Mouse (Mus musculus): ENCODE results near the gene Slc7a8. TPM values are rescaled to one million over a fixed set of nuclear protein-coding genes. Genes with fewer than 3 reads are reported as not detected.

Gene Slc7a8
- polyA plus RNA-seq, 1 experiment from 2014 or later: 5.6 TPM

DNA sequence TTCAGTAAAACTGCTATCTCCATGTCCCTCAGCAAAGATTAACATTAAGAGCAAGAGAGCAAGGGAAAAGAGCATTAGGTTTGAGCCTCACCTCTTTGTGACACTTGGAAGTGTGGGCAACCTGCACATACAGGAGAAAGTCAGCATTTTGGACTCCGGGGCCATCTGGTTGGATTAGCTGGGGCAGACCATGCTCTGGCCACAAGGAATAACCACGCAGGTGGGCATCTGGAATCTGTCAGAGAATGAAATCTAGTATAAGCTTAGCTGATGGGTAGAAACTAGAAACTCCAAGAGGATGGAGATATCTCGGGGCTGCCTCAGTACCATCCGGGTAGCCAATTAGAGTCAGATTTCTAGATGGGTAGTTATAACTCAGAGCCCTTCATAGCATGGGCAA is 85.0 kb downstream of the Slc7a8 start:
- H3K27me3 ChIP-seq (ENCODE audit: control insufficient read depth, insufficient read depth, low read length): no peaks in the 10 kb centered on the region
- H3K4me2 ChIP-seq: no peak overlapping the region
- H3K9ac ChIP-seq (ENCODE audit: low read depth, low read length): no peak overlapping the region
- no peak overlapping the region for H3K4me3 ChIP-seq (ENCODE audit: low read depth, low read length)
- H3K36me3 ChIP-seq (ENCODE audit: control insufficient read depth, insufficient read depth, low read length): peaks cover 4% of the 10 kb centered on the region; the same call in 1 of the 2 replicates
- H3K4me1 ChIP-seq (ENCODE audit: control insufficient read depth, insufficient read depth, low read length): peaks cover 5% of the 10 kb centered on the region; the same call in 1 of the 2 replicates
- no peak for ATAC-seq (replicated peaks; ENCODE audit: insufficient number of reproducible peaks, low FRiP score, low TSS enrichment)
- no peaks in the 10 kb centered on the region for H3K9me3 ChIP-seq (replicated peaks; ENCODE audit: control insufficient read depth, low read length)
- no peak overlapping the region for H3K27ac ChIP-seq (ENCODE audit: low read depth, low read length)
- 77% methylated on average over 4 of the region's 4 CpGs for WGBS (ENCODE audit: insufficient replicate concordance)

DNA sequence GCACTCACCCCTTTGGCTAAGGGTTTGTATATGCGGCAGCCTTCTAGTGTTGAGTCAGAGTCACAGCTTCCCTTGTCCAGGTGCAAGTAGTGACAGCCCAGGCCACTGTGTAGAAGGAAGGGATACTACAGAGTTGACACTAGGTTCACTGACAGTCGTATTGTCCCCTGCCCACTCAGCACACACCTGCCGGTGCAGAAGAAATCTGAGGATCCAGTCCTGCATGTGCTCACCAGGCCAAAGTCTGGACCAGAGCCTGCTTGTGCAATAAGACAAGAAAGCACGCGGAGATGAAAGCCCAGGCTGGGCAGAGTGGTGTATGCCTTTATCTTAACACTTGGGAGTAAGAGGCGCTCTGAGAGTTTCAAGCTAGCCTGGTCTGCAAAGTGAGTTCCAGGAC is 86.7 kb downstream of the Slc7a8 start:
- no peak for ATAC-seq (replicated peaks; ENCODE audit: insufficient number of reproducible peaks, low FRiP score, low TSS enrichment)
- Histone ChIP-seq H3K9ac (ENCODE audit: low read depth, low read length) (no peak overlapping the region), H3K4me1 (ENCODE audit: control insufficient read depth, insufficient read depth, low read length) (no peaks in the 10 kb centered on the region), H3K4me3 (ENCODE audit: low read depth, low read length) (no peak overlapping the region), H3K4me2 (no peak overlapping the region), H3K36me3 (ENCODE audit: control insufficient read depth, insufficient read depth, low read length) (peaks cover 8% of the 10 kb centered on the region; the same call in 1 of the 2 replicates), H3K9me3 (replicated peaks; ENCODE audit: control insufficient read depth, low read length) (no peaks in the 10 kb centered on the region), H3K27ac (ENCODE audit: low read depth, low read length) (no peak overlapping the region), H3K27me3 (ENCODE audit: control insufficient read depth, insufficient read depth, low read length) (no peaks in the 10 kb centered on the region)
- WGBS (ENCODE audit: insufficient replicate concordance): 58% methylated on average over 6 of the region's 6 CpGs

DNA sequence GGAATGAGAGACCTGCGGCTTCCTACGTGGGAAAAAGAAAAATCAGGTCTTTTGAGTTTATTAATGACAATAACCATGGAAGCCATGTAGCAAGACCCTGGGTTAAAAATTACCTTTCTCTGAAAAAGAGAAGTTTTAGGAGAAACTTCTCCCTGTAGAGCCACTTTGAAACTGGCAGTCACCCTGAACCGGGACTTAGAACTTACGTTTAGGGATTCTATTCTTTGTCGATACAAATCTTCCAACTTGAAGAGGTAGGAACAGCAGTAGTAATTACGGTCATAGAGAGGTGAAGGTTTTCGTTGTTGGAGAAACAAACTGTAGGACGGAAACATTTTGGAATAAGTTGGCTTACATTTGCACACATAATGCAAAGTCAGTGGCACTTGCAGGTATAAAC is 94.5 kb downstream of the Slc7a8 start:
- Histone ChIP-seq H3K4me3 (ENCODE audit: low read depth, low read length) (peak overlapping the region; percentile 89), H3K4me1 (ENCODE audit: control insufficient read depth, insufficient read depth, low read length) (peaks cover 17% of the 10 kb centered on the region), H3K9ac (ENCODE audit: low read depth, low read length) (peak overlapping the region; percentile 99), H3K27ac (ENCODE audit: low read depth, low read length) (peak overlapping the region; percentile 98), H3K36me3 (ENCODE audit: control insufficient read depth, insufficient read depth, low read length) (peaks cover 6% of the 10 kb centered on the region; the same call in 1 of the 2 replicates), H3K4me2 (peak overlapping the region; percentile 76), H3K27me3 (ENCODE audit: control insufficient read depth, insufficient read depth, low read length) (no peaks in the 10 kb centered on the region), H3K9me3 (replicated peaks; ENCODE audit: control insufficient read depth, low read length) (no peaks in the 10 kb centered on the region)
- WGBS (ENCODE audit: insufficient replicate concordance): 6% methylated on average over 8 of the region's 8 CpGs
- ATAC-seq (replicated peaks; ENCODE audit: insufficient number of reproducible peaks, low FRiP score, low TSS enrichment): no peak

DNA sequence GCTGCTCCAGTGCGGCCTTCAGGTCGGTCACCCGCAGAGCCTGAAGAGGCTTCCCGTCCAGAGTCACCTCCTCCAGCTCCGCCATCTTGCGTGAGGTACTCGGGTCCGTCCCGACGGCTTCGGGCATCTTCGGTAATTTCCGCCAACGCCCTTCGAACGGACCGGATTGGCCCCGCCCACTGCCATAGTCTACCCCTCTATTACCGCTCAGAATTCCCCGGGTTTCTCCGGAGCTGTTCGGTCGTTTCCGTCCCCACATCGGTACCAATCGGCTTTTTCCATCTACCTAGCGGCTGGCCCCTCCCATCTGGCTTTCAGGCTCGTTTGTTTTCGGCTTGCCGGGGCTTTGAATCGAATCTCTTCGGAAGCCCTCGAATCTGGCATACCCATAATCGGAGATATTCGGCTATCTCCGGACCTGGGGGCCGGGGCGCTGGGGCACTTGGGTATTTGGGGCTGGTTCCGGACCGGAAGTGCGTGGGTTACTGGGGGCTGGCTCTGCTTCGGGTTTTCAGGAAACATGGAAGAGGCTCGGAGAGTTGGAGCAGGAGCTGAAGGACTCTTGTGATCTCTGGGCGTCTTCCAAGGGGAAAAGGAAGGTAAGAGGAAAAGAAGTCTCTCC is 95.1 kb downstream of the Slc7a8 start, which contains the start of gene Acin1:
Gene Acin1 (minus strand): TSS at position 410 of the 622 bp plus-strand sequence.
- Histone ChIP-seq H3K9ac (ENCODE audit: low read depth, low read length) (peak within 1 kb of the TSS; percentile 99), H3K4me1 (ENCODE audit: control insufficient read depth, insufficient read depth, low read length) (peaks cover 17% of the 10 kb centered on the region), H3K36me3 (ENCODE audit: control insufficient read depth, insufficient read depth, low read length) (peaks cover 6% of the 10 kb centered on the region; the same call in 1 of the 2 replicates), H3K27me3 (ENCODE audit: control insufficient read depth, insufficient read depth, low read length) (no peaks in the 10 kb centered on the region), H3K9me3 (replicated peaks; ENCODE audit: control insufficient read depth, low read length) (no peaks in the 10 kb centered on the region), H3K4me2 (peak within 1 kb of the TSS; percentile 89), H3K27ac (ENCODE audit: low read depth, low read length) (peak within 1 kb of the TSS; percentile 98), H3K4me3 (ENCODE audit: low read depth, low read length) (peak within 1 kb of the TSS; percentile 89)
- ATAC-seq (replicated peaks; ENCODE audit: insufficient number of reproducible peaks, low FRiP score, low TSS enrichment): peak; percentile 96
- WGBS (ENCODE audit: insufficient replicate concordance): under 1% methylated on average over 44 of the region's 44 CpGs

DNA sequence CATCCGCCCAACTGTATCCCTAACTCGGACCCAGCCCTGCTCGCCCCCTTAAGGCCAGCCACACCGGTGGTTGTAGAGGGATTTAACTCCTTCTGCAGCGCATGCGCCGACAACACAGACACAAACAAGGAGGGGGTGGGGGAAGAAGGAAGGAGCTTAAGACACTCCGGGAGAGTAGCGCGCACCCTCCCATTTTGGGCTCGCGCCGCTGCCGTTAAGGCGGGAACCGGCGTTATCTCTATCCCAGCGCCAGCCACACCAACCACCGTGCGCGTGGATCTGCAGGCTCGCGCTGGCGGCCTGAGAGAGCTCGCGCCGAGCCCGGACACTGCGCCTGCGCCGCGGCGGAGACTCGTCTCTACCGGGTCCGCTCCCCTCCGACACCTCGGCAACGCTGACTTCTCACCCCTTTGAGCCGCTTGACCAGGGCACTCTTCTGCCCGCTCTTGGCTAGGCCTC is 95.7 kb downstream of the Slc7a8 start, which contains the start of gene 1700123O20Rik:
Gene 1700123O20Rik (plus strand): TSS at position 154 of the 459 bp plus-strand sequence.
- Histone ChIP-seq H3K9me3 (replicated peaks; ENCODE audit: control insufficient read depth, low read length) (no peaks in the 10 kb centered on the region), H3K4me3 (ENCODE audit: low read depth, low read length) (peak within 1 kb of the TSS; percentile 89), H3K9ac (ENCODE audit: low read depth, low read length) (peak within 1 kb of the TSS; percentile 99), H3K4me2 (peak within 1 kb of the TSS; percentile 89), H3K27ac (ENCODE audit: low read depth, low read length) (peak within 1 kb of the TSS; percentile 98), H3K36me3 (ENCODE audit: control insufficient read depth, insufficient read depth, low read length) (peaks cover 6% of the 10 kb centered on the region; the same call in 1 of the 2 replicates), H3K4me1 (ENCODE audit: control insufficient read depth, insufficient read depth, low read length) (peaks cover 17% of the 10 kb centered on the region), H3K27me3 (ENCODE audit: control insufficient read depth, insufficient read depth, low read length) (no peaks in the 10 kb centered on the region)
- WGBS (ENCODE audit: insufficient replicate concordance): under 1% methylated on average over 41 of the region's 41 CpGs
- peak; percentile 86 for ATAC-seq (replicated peaks; ENCODE audit: insufficient number of reproducible peaks, low FRiP score, low TSS enrichment)

DNA sequence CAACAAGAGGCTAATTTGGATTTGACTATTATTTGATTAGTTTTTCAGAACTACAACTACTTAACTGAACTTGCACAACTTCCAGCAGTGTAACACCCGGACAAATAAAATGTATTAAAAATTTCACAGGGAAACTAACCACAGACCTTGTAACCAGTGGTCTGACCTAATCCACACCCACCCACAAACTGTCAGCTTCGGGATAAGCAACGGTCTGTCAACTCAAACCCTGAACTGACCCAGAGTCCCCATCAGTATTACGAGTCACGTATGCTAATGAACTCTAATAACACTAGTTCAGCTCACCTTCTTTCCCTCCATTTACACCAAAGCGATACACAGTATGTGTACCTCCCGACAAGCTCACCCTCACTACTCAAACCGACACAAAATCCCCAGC is 96.3 kb downstream of the Slc7a8 start:
- Histone ChIP-seq H3K9me3 (replicated peaks; ENCODE audit: control insufficient read depth, low read length) (no peaks in the 10 kb centered on the region), H3K4me3 (ENCODE audit: low read depth, low read length) (peak overlapping the region; percentile 89), H3K9ac (ENCODE audit: low read depth, low read length) (peak overlapping the region; percentile 99), H3K27me3 (ENCODE audit: control insufficient read depth, insufficient read depth, low read length) (no peaks in the 10 kb centered on the region), H3K4me1 (ENCODE audit: control insufficient read depth, insufficient read depth, low read length) (peaks cover 17% of the 10 kb centered on the region), H3K36me3 (ENCODE audit: control insufficient read depth, insufficient read depth, low read length) (peaks cover 5% of the 10 kb centered on the region; the same call in 1 of the 2 replicates), H3K4me2 (peak overlapping the region; percentile 89), H3K27ac (ENCODE audit: low read depth, low read length) (peak overlapping the region; percentile 98)
- no peak for ATAC-seq (replicated peaks; ENCODE audit: insufficient number of reproducible peaks, low FRiP score, low TSS enrichment)
- 12% methylated on average over 8 of the region's 8 CpGs for WGBS (ENCODE audit: insufficient replicate concordance)

DNA sequence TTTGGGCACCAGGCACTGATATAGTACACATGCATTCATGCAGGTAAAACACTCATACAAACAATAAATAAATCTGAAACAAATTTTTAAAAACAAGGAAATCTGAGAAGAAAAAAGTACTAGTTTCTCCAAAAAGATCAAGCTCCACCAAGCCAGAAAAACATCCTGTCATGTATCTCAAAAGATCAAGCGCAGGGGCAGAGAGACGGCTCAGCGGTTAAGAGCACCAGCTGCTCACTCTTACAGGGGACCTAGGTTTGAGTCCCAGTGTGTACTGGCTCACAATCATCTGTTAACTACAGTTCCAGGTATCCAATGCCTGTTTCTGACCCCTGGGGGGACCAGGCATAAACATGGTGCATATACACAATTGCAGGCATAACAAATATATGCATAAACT is 99.3 kb downstream of the Slc7a8 start:
- WGBS (ENCODE audit: insufficient replicate concordance): 91% methylated on average over 3 of the region's 3 CpGs
- Histone ChIP-seq H3K9ac (ENCODE audit: low read depth, low read length) (no peak overlapping the region), H3K27me3 (ENCODE audit: control insufficient read depth, insufficient read depth, low read length) (no peaks in the 10 kb centered on the region), H3K9me3 (replicated peaks; ENCODE audit: control insufficient read depth, low read length) (no peaks in the 10 kb centered on the region), H3K4me2 (no peak overlapping the region), H3K27ac (ENCODE audit: low read depth, low read length) (no peak overlapping the region), H3K4me3 (ENCODE audit: low read depth, low read length) (no peak overlapping the region), H3K4me1 (ENCODE audit: control insufficient read depth, insufficient read depth, low read length) (peaks cover 11% of the 10 kb centered on the region), H3K36me3 (ENCODE audit: control insufficient read depth, insufficient read depth, low read length) (peaks cover 10% of the 10 kb centered on the region)
- no peak for ATAC-seq (replicated peaks; ENCODE audit: insufficient number of reproducible peaks, low FRiP score, low TSS enrichment)

DNA sequence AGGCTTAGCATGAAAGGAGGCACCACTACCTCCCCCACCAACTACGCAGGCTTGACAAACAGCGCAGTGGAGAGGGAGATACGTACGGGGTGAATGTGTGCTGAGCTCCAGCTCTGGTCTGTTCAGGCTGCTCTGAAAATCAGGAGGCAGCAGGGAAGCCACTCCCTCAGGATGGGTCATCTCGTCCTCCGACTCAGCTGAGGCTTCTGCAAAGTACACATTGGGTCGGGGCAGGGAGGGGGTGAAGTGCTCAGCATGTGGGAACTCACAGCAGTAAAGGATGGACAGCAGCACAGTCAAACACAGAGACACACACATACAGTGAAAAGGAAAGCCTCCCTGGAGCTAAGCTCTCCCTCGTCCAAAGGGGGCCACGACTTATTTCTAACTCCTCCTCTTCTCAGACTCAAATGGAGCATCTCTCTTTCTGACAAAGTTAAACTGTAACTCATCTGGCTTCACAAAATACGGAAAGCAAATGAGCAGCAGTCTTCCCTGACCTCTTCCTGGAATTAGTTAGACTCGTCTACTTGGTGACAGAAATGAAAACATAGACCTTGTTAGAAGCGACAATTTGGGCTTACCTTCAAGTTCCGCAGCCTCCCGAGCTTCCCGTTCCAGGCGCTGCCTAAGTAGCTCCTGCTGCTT is 103.0 kb downstream of the Slc7a8 start:
- Histone ChIP-seq H3K4me3 (ENCODE audit: low read depth, low read length) (no peak overlapping the region), H3K27me3 (ENCODE audit: control insufficient read depth, insufficient read depth, low read length) (no peaks in the 10 kb centered on the region), H3K27ac (ENCODE audit: low read depth, low read length) (no peak overlapping the region), H3K36me3 (ENCODE audit: control insufficient read depth, insufficient read depth, low read length) (peaks cover 23% of the 10 kb centered on the region), H3K4me1 (ENCODE audit: control insufficient read depth, insufficient read depth, low read length) (no peaks in the 10 kb centered on the region), H3K4me2 (no peak overlapping the region), H3K9me3 (replicated peaks; ENCODE audit: control insufficient read depth, low read length) (no peaks in the 10 kb centered on the region), H3K9ac (ENCODE audit: low read depth, low read length) (0 out of 2 replicates have a peak overlapping the region, but pooled peaks have one; percentile 16)
- ATAC-seq (replicated peaks; ENCODE audit: insufficient number of reproducible peaks, low FRiP score, low TSS enrichment): no peak
- WGBS (ENCODE audit: insufficient replicate concordance): 86% methylated on average over 16 of the region's 16 CpGs

Data from heart, embryonic 11.5 days (tissue).